Mouse (Mus musculus) ES-E14 (cell line): ENCODE measurements around the gene C77080.

ENCODE experiments used
- CHD2 ChIP-seq: IDR thresholded peaks from 2 replicates; pipeline ENCODE4 v1.6.1; 2014; ENCODE audit warnings: mild to moderate bottlenecking, low read depth, low read length, inconsistent platforms
- HCFC1 ChIP-seq: IDR thresholded peaks from 2 replicates; pipeline ENCODE4 v1.6.1; 2012; ENCODE audit warnings: low read length, inconsistent platforms, borderline replicate concordance; ENCODE audit not compliant: insufficient read depth
- MAFK ChIP-seq: IDR thresholded peaks from 2 replicates; pipeline ENCODE4 v1.6.1; 2014; ENCODE audit warnings: mild to moderate bottlenecking, low read depth, low read length, inconsistent platforms; ENCODE audit not compliant: insufficient read depth
- ZC3H11A ChIP-seq: IDR thresholded peaks from 2 replicates; pipeline ENCODE4 v1.6.1; 2012; ENCODE audit warnings: low read depth, mild to moderate bottlenecking, inconsistent platforms, low read length, borderline replicate concordance

GRCm38 (mm10) chr4:129190538-129190937 is 70.7 kb downstream of the C77080 start:
- TF ChIP-seq MAFK = no peak
- no peak for TF ChIP-seq ZC3H11A
- TF ChIP-seq HCFC1 = no peak
- TF ChIP-seq CHD2 = no peak
